ENCODE assay signal across 8 mouse cellular contexts in genomic region chr2:172550364-172551080, GRCm38 (mm10). TPM values are rescaled to one million over a fixed set of nuclear protein-coding genes. Genes with fewer than 3 reads are reported as not detected.
DNase-seq lines count a peak whose midpoint lies in the region; ATAC-seq lines count a peak whose summit lies in the region.

No protein-coding gene starts in this region.

- no peaks in the 10 kb centered on the region for H3K36me3 ChIP-seq in heart, embryonic 13.5 days
- H3K36me3 ChIP-seq in kidney, embryonic 15.5 days = no peaks in the 10 kb centered on the region

- peaks cover 98% of the 10 kb centered on the region for H3K27me3 ChIP-seq in heart, embryonic 13.5 days (replicated peaks)
- H3K27me3 ChIP-seq in kidney, embryonic 15.5 days = peaks cover 98% of the 10 kb centered on the region

- no peak for ATAC-seq in heart, embryonic 13.5 days (ENCODE audit: extremely low read depth, insufficient number of reproducible peaks, low FRiP score, low TSS enrichment)
- peak; percentile 45; the same call in 1 of the 2 replicates for ATAC-seq in kidney, embryonic 15.5 days (replicated peaks; ENCODE audit: low FRiP score)
- no peak for ATAC-seq in monocyte, adult 5-6 weeks (replicated peaks; ENCODE audit: insufficient number of reproducible peaks, low FRiP score, low TSS enrichment, poor library complexity, severe bottlenecking)

- DNase-seq in CD8-positive naive resting alpha-beta T cell, adult 2 months (ENCODE audit: low read depth in 2 of 2, low spot score in 2 of 2) = peak; percentile 4 to 11
- DNase-seq in WW6 (ENCODE audit: low read depth, low spot score) = peak; percentile 83
- peak; percentile 91 for DNase-seq in embryo, embryonic 9.5 days (ENCODE audit: extremely low spot score)
- peak; percentile 60 for DNase-seq in lung, postnatal 14 days
- peak; percentile 21 for DNase-seq in right cerebral cortex, postnatal 25 days

- peak overlapping the region; percentile 70 for H3K4me2 ChIP-seq in heart, embryonic 13.5 days
- H3K4me2 ChIP-seq in kidney, embryonic 15.5 days = peak overlapping the region; percentile 74

- peak overlapping the region; percentile 46 for H3K4me3 ChIP-seq in heart, embryonic 13.5 days
- peak overlapping the region; percentile 40 for H3K4me3 ChIP-seq in kidney, embryonic 15.5 days (replicated peaks)

- no peak overlapping the region for H3K9ac ChIP-seq in heart, embryonic 13.5 days
- H3K9ac ChIP-seq in kidney, embryonic 15.5 days = 0 out of 2 replicates have a peak overlapping the region, but pooled peaks have one; percentile 7

- H3K27ac ChIP-seq in heart, embryonic 13.5 days (replicated peaks) = no peak overlapping the region
- no peak overlapping the region for H3K27ac ChIP-seq in kidney, embryonic 15.5 days

- H3K4me1 ChIP-seq in heart, embryonic 13.5 days = peaks cover 45% of the 10 kb centered on the region
- peaks cover 54% of the 10 kb centered on the region for H3K4me1 ChIP-seq in kidney, embryonic 15.5 days

- 2% methylated on average over 60 of the region's 62 CpGs for WGBS in heart, embryonic 13.5 days
- WGBS in kidney, embryonic 15.5 days = under 1% methylated on average over 61 of the region's 62 CpGs

- H3K9me3 ChIP-seq in heart, embryonic 13.5 days = no peaks in the 10 kb centered on the region
- H3K9me3 ChIP-seq in kidney, embryonic 15.5 days (replicated peaks) = no peaks in the 10 kb centered on the region

RNA-seq across cellular contexts. Expression of gene Tfap2c, which starts 1.1 kb away (rescaled TPM):
- 0.05 and 0.09 TPM in 2 replicates for polyA plus RNA-seq in heart, embryonic 13.5 days (2015; fragmentation: Nextera tagmentation; extraction: Ambion mirVana)
- 0.57 and 0.62 TPM in 2 replicates for polyA plus RNA-seq in kidney, embryonic 15.5 days (2015; fragmentation: Nextera tagmentation; extraction: Ambion mirVana)
- not detected in 3 replicates for total RNA-seq in monocyte, adult 5-6 weeks (2017)

Comparison
In these comparisons a context has a peak if more than half of its experiments do, and no peak if none do; other contexts are left out.
1. DNase-seq: peak in every context shown above with its lines; median percentile 91 in embryo, embryonic 9.5 days; 83 in WW6; 60 in lung, postnatal 14 days; 21 in right cerebral cortex, postnatal 25 days; 8 in CD8-positive naive resting alpha-beta T cell, adult 2 months.